Mouse (Mus musculus) neutrophil, adult 59 days (primary cell): ENCODE measurements around the gene Gdpd1. TPM values are rescaled to one million over a fixed set of nuclear protein-coding genes. Genes with fewer than 3 reads are reported as not detected.

ENCODE experiments used
- total RNA-seq, 2 experiments: library from RNA; stranded (reverse); gene quantifications; 1 replicate in 1 of 2; 2 replicates in 1 of 2; pipeline ENCODE4 v1.2.4; 2023

The Gdpd1 gene
- under 1 TPM in 1 of 2 experiments, not detected in 1; 0.62 TPM for total RNA-seq

DNA sequence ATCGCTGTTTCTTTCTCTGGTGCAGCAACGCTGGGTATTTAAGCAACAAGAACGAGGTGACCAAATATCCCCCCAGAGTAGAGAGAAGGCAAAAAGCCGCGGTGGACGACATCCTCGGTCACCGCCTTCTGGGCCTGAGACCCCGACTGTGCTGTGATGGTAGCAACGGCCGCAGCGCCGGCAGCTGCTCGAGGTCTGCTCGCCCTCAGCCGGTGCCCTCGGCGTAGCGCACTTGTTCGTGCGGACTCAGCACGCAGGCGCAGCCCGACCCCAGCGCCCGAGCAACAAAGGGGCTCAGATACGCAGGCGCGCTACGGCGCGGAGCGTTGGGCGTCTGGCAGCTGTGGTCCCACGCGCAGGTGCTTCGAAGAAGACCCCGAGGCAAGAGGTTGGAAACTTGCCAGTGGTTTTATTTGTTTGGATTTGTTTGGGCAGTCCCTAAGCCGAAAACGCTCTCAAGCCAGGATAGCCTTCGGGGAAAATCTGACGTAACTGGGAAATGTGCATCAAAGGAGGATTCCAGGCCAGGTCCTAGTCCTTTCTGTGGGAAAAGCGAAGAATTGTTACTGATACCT, at the start of gene Gdpd1:
Gene Gdpd1, minus strand, starts transcription at position 197 of the 575 bp plus-strand sequence.

DNA sequence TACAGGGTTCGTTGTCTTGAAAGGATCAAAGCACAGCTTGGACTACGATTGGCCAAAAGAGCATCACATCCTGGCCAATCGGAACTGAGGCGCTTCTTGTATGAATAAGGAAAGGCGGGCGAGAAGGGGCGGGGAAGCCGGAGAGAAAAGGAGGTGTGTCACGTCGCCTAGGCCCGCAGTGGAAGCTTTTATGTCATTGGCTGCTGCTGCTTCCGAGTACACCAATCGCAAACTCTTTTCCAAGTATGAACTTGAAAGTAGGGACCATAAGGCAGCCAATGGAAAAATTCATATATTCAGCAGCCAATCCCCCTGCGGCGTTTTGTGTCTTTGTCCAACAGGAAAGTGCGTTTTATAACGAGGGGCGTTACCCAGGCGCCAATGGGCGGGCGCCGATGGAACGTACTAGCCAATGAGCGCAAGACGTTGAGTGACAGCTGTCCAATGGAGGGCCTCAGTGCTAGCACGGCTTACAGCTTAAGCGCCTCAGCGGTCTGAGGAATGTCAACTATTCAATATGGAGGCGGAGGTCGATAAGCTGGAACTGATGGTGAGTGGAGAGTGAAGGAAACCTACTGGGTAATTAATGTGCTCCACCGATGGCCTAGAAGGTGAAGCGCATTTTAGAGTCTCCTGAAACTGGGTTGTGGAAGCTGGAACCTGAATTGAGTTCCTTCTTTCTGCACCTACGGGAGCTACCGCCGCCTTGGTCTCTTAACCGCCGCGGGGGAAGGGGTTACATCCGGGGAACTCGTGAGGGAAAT, 35.1 kb upstream of the Gdpd1 start, which contains the start of gene Ska2:
Gene Ska2, plus strand, starts transcription at position 480 of the 764 bp plus-strand sequence.

DNA sequence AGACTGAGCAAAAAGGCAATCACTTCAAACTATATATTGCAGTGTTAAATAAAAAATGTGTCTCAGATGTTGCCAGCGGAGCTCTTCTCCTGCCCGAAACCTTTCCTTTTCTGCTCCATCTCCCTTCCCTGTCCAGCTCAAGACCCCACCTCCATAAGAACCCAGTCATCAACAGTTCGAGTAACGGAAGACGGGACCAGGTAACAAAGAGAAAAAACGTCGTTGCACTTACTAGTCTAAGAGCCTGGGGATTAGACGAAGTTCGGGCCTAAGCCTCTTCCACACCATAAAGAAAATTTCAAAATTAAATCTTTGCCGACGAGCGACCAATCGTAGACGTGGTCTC, 34.5 kb upstream of the Gdpd1 start, which contains the start of gene Prr11:
Gene Prr11, minus strand, starts transcription at position 300 of the 346 bp plus-strand sequence.

DNA sequence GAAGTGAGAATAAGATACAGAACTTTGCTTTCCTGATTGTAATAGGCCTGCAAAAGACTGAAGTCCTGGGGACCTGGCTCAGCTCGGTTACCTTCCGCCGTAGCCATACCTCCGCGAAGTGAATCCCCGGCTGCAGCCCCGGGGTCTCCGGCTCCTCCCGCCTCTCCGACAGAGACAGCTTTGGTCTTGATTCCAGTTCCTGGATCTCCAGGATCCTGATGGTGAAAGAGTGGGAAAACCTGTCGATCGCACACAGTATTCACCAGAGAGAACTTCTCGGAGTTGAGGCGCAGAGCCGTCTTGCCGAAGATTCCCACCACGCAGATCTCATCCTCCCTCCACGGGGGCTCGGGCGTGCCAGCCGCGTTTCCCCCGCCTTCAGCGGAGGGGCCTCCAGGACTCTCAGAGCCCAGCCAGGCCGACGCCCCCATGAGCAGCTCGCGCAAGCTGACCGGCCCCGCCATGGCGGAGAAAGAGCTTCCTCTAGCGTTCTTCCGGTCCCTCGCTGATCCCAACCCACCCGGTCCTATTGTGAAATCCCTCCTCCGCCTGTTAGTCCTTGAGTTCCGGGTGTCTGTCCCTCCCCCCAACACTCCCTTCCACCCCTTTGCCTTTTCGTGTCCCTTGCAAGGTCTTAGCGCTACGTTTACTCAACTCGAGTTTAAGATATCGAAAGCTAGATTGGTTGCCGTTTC, 12.6 kb upstream of the Gdpd1 start, which contains the start of gene Smg8:
Gene Smg8, minus strand, starts transcription at position 485 of the 695 bp plus-strand sequence.

DNA sequence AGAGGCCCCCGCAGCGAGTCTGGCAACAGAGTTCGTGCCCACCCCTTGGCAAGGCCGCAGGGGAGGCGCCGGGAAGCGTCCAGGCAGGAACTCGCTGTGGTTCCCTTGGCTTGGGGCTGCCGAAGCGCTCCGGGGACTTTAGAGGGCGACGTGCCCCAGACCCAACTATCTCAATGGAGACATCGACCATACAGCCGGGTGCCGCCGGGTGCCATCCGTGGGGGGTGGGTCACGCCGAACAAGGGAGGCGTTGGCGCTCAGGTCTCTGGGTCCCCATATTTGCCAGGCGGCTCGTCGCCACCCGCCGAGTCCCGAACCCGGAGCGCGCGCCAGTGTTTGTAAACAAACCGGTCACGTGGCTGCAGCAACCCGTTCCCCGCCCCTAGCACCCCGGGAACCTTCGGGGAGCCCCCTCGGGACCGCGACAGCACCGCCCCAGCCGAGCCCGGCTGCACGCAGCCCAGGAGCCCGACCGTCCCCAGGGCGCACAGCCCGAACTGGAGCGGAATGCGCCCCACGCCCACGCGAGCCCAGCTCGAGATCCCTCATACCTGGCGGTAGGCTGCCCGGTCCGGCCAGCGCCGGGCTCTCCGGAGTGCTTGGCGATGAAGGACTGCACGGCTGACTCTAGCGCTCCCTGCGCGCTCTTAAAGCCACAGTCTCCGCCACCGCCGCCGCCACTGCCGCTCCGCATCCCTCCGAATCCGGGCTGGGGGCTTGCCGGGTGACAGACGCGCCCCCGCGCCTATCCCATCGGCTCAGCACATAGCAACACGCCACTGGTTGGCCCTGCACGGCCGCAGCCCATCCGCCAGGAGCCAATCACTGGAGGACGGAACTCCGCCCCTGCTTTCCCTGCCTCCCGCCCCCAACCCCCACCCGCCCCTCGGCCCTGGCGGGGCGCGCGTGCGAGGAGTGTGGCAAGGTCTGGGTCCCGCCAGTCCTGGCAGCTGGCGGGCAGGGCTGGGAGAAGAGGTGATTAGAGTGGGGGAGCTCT, 80.5 kb downstream of the Gdpd1 start, which contains the start of gene Ypel2:
Gene Ypel2, minus strand, starts transcription at position 667 of the 997 bp plus-strand sequence.

Other genes starting within 250 kb of the Gdpd1 start
- 1 to 10 TPM; 5.6 to 7.5 TPM for gene Ypel2, start 80.4 kb downstream of the Gdpd1 start, total RNA-seq
- 10 to 100 TPM; 15.2 to 15.7 TPM for gene Smg8, start 12.7 kb upstream of the Gdpd1 start, total RNA-seq
- 10 to 100 TPM; 17.8 to 20.6 TPM for gene Prr11, start 34.6 kb upstream of the Gdpd1 start, total RNA-seq
- gene Ska2, start 35.2 kb upstream of the Gdpd1 start, total RNA-seq, result 10 to 100 TPM; 12.3 to 12.8 TPM
- 10 to 100 TPM; 10.6 to 10.8 TPM for gene Trim37, start 53.0 kb upstream of the Gdpd1 start, total RNA-seq